Mouse (Mus musculus): ENCODE results near the gene A26c2.

A26c2 gene

GRCm38 (mm10) chr7:62823573-62823972, at the start of gene A26c2:
Gene A26c2, minus strand, starts transcription at chr7:62823673.
- DNase-seq: no peak

DNA sequence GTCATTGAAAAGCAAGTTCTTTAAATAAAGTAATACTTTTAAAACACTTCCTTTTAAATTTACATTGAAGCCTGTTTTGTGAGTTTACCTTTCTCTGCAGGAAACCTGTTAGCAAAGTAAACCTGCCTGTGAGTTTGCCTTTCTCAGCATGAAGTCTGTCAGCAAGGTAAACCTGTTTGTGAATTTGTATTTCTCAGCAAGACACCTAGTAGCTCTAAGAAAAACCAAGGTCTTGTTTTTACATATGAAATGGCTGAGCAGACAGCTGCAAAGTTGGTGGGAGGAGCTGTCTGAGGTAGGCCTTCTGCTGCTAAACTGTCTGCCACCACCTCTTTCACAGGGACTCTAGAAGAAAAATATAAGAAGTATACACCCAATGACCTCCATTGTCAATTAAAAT, 28.0 kb upstream of the A26c2 start:
- DNase-seq: no peak
